Mouse (Mus musculus): ENCODE measurements around the gene Colq. TPM values are rescaled to one million over a fixed set of nuclear protein-coding genes. Genes with fewer than 3 reads are reported as not detected.
"Not testable (repeated sequence)": the region's sequence is repeated elsewhere in the genome, so short reads cannot be mapped to it uniquely, and the experiment has no call there.

Gene Colq
- total RNA-seq (2014; fragmentation: Nextera tagmentation) (not detected in 2 replicates), total RNA-seq (2017) (not detected in 2 replicates)

- no peak for ATAC-seq (replicated peaks; ENCODE audit: poor library complexity, severe bottlenecking)
Observed at GRCm38 (mm10) chr14:31591243-31591642, at the start of gene Colq. Gene Colq (minus strand): TSS chr14:31591343.

GRCm38 (mm10) chr14:31640346-31640889 is 49.3 kb upstream of the Colq start, which contains the start of gene Gm49387:
Gene Gm49387 (minus strand): TSS chr14:31640878.
- ATAC-seq (replicated peaks; ENCODE audit: poor library complexity, severe bottlenecking): peak; percentile 7; the same call in 1 of the 2 replicates

GRCm38 (mm10) chr14:31630677-31631076 is 39.5 kb upstream of the Colq start:
- ATAC-seq (replicated peaks; ENCODE audit: poor library complexity, severe bottlenecking): no peak

- no peak for ATAC-seq (replicated peaks; ENCODE audit: poor library complexity, severe bottlenecking)
Observed at GRCm38 (mm10) chr14:31622748-31623147, 31.6 kb upstream of the Colq start.

GRCm38 (mm10) chr14:31620591-31621223 is 29.6 kb upstream of the Colq start:
- ATAC-seq (replicated peaks; ENCODE audit: poor library complexity, severe bottlenecking): no peak

GRCm38 (mm10) chr14:31617997-31618396 is 26.9 kb upstream of the Colq start:
- ATAC-seq (replicated peaks; ENCODE audit: poor library complexity, severe bottlenecking): peak; percentile 92

- ATAC-seq (replicated peaks; ENCODE audit: poor library complexity, severe bottlenecking): no peak
Observed at GRCm38 (mm10) chr14:31617204-31617603, 26.1 kb upstream of the Colq start.

GRCm38 (mm10) chr14:31613671-31614070 is 22.5 kb upstream of the Colq start:
- ATAC-seq (replicated peaks; ENCODE audit: poor library complexity, severe bottlenecking): peak; percentile 48

GRCm38 (mm10) chr14:31611986-31612385 is 20.8 kb upstream of the Colq start:
- peak; percentile 39; the same call in 1 of the 2 replicates for ATAC-seq (replicated peaks; ENCODE audit: poor library complexity, severe bottlenecking)

- ATAC-seq (replicated peaks; ENCODE audit: poor library complexity, severe bottlenecking): no peak
Observed at GRCm38 (mm10) chr14:31605514-31605913, 14.4 kb upstream of the Colq start.

GRCm38 (mm10) chr14:31604916-31605315 is 13.8 kb upstream of the Colq start:
- ATAC-seq (replicated peaks; ENCODE audit: poor library complexity, severe bottlenecking): no peak

GRCm38 (mm10) chr14:31602616-31602979 is 11.5 kb upstream of the Colq start:
- ATAC-seq (replicated peaks; ENCODE audit: poor library complexity, severe bottlenecking): not testable (repeated sequence)

GRCm38 (mm10) chr14:31601908-31602615 is 10.9 kb upstream of the Colq start:
- no peak for ATAC-seq (replicated peaks; ENCODE audit: poor library complexity, severe bottlenecking)

GRCm38 (mm10) chr14:31597446-31597845 is 6.3 kb upstream of the Colq start:
- ATAC-seq (replicated peaks; ENCODE audit: poor library complexity, severe bottlenecking): peak; percentile 50

- peak; percentile 86 for ATAC-seq (replicated peaks; ENCODE audit: poor library complexity, severe bottlenecking)
Observed at GRCm38 (mm10) chr14:31596408-31596807, 5.3 kb upstream of the Colq start.

GRCm38 (mm10) chr14:31594693-31595092 is 3.5 kb upstream of the Colq start:
- no peak for ATAC-seq (replicated peaks; ENCODE audit: poor library complexity, severe bottlenecking)

- ATAC-seq (replicated peaks; ENCODE audit: poor library complexity, severe bottlenecking): peak; percentile 70
Observed at GRCm38 (mm10) chr14:31593036-31593435, 1.9 kb upstream of the Colq start.

GRCm38 (mm10) chr14:31586451-31586850 is 4.7 kb downstream of the Colq start:
- no peak for ATAC-seq (replicated peaks; ENCODE audit: poor library complexity, severe bottlenecking)

GRCm38 (mm10) chr14:31583082-31583481 is 8.1 kb downstream of the Colq start:
- ATAC-seq (replicated peaks; ENCODE audit: poor library complexity, severe bottlenecking): peak; percentile 56

GRCm38 (mm10) chr14:31577966-31578735 is 13.0 kb downstream of the Colq start:
- ATAC-seq (replicated peaks; ENCODE audit: poor library complexity, severe bottlenecking): no peak

Data from granulocyte monocyte progenitor cell, adult 5-6 weeks (primary cell).